Mouse (Mus musculus) left cerebral cortex, adult 8-10 months (tissue): Measurements from ENCODE around the gene Rbfox3. TPM values are rescaled to one million over a fixed set of nuclear protein-coding genes. Genes with fewer than 3 reads are reported as not detected.

Experiments
- DNase-seq, 2 experiments: peaks; one replicate each; pipeline ENCODE4 v3.0.0; 2022; ENCODE audit warnings: low spot score in 2 of 2
- total RNA-seq, 4 experiments: library from RNA; stranded (reverse); gene quantifications; 2 replicates each; pipeline ENCODE4 v1.2.4; 2022

Gene Rbfox3
- total RNA-seq, 4 experiments from 2014 or later: 295 to 336 (median 323) TPM

DNA sequence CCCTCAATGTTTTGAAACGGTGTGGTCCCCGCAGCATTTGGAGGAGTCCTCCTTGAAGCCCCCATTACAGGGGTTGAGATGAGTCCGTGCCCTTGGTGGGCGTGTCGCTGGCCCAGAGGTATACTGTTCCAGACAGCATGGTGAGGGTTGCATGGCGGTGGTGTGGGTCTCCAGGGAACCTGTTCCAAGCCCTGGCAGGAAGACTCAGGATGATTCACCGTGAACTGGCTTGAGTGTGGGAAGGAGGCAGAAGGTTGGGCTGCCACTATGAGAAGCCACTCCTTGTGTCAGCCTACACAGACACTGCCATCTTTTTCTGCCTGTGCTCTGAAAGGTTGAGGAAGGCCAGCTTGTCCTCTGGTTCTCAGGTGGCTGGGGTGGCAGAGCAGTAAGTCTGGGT is 393.5 kb downstream of the Rbfox3 start:
- DNase-seq: no peak

DNA sequence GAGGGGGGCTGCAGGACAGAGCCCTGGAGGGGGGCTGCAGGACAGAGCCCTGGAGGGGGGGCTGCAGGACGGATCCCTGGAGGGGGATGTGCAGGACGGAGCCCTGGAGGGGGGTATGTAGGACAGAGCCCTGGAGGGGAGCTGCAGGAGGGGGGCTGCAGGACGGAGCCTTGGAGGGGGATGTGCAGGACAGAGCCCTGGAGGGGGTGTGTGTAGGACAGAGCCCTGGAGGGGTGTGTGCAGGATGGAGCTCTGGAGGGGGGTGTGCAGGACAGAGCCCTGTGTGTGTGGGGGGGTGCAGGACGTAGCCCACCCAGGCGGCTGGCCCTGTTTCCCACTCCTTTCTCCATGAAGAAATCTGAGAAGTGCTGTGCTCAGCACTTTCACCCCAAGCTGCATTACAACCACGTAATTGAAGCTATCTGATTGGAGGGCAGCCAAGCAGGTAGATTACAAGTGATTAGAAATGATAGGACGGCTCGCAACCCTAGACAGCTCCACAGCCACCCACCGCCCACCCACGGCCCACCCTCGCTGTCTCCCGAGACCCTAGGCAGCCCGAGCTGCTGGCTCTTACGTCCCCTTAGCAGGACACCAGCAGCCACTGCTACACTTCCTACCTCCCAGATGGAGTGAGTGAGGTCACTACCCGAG is 399.0 kb downstream of the Rbfox3 start:
- no peak for DNase-seq

DNA sequence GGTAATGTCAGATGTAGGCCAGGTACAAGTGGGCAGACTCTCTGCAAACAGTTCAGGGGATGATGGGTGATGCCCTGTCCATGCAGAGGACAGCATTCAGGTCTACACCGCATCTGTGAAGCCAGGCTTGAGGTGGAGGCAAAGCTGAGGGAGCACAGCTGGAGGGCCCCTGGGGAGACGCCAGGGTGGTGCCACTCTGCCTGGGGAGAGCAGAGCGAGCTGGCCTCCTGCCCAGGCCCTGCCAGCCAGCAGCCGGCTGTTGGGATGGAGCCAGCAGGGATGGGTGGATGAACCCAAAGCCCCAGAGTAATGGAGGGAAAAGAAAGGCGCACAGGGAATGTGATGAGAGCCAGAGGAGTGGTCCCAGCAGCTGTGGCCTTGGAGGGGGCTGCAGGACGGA is 399.5 kb downstream of the Rbfox3 start:
- DNase-seq: peak in 1 of 2 experiments; percentile 54

DNA sequence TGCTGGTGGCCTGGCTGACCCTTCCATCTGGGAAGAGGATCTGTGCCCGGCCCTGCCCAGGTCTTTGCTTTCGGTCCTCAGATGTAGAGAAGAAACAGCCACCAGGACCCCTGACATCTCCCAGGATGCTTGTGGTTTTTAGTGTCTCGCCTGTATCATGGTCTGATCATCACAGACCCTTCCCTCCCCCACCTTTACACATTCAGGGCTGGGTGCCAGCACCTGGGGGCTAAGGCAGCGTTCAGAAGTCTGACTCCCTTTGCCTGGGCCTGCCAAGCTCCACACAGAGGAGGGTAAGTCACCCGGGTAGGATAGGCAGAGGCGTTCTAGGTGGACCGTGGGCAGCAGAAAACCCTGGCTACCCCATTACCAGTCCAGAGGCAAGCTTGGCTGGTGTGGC is 403.1 kb downstream of the Rbfox3 start:
- no peak for DNase-seq

DNA sequence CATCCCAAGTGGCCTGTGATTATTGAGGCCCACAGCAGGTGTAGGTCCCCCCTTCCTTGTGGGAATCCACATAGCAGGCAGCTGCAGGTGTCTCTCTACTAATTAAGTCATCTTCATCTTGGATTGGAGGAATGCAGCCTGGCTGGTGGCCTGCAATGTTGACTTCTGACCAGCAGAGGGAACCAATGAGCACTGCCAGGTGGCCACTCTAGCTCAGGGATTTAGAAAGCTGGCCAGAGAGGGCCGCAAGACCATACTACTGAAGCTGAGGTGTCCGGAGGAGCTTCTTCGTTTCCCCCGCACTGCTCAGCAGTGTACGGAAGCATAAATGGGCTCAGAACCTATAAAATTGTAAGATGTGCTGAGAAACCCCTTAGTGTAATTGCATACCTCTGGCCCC is 403.5 kb downstream of the Rbfox3 start:
- peak; percentile 61 to 74 for DNase-seq

DNA sequence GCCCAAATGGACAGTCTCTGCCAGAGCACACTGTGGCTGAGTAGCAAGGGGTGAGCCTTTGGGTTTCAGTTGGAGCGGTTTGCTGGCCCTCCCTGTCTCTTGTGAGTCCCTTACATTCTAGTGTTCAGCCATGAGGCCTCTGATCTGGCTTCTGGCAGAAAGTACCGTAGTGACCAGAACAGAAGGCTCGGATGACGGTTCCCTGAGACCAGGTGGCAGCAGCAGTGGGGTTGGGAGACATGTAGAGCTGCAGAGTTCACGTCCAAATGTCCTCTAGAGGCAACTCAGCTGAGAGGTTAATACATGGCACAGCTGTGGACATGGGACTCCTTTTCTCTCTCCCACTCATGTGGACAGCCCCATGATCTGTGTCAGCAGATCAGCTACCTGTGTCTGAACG is 404.3 kb downstream of the Rbfox3 start:
- DNase-seq: no peak

DNA sequence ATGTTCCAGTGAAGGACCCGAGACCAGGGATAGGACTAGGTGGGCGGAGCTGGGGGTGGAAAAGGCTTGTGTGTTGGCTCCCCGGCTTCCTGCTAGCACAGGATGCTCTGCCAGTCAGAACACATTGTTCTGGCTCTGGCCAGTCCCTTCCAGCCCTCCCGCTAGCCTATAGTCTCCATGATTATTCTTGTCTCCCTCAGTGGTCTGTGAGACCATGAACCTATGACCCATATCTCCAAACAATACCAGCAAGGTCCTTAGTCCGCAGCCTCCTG is 407.3 kb downstream of the Rbfox3 start:
- no peak for DNase-seq

DNA sequence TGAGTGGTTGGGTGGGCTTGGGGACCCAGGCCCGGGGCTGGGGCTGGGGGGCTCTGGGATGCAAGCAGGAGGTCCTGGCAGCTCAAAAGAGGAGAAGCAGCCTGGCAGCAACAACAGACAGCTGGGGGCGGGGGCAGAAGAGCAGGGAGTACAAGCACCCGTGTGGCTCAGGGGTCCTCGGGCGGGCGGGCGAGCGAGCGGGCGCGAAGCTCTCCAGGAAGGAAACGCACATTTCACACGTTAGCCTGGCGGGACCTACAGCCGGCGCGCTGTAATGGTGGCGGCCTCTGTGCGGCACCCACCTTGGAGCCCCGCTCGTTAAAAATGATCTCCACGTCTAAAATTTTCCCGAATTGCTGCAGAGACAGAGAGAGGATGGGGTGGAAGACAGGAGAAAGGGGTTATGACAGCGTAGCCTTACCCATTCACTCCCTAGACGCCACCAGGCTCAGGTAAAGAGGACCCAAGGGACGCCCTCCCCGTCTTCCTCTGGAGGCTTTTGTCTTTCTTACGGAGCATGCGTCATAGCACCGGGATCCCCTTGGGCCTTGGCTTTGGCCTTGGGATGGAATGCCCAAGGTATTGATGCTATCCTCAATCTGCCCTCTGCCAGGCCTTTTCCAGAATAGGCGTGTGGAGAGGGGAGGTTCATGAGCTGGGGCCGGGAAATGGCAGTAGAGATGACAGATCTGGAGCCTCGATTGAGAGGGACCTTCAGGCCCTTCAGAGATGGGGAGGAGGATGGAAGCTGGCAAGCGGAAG is 407.8 kb downstream of the Rbfox3 start:
- no peak for DNase-seq

DNA sequence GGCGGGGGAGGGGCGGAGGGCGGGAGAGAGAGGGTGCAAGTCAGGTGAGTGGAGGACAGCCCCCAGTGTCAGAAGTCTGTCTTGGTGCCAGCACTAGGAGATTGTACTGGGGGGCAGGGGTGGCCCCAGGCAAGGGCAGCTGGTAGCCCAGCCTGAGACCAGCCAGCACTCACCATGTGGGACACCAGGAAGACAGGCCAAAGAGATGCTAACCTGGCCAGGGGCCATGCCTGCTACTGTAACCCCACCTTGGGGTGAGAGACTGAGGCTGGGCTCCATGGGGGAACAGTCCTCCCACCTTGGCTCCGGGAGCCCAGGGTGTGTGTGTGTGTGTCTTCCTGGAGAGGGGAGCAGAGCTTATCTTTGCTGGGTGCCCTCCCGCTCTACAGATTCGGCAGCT is 408.4 kb downstream of the Rbfox3 start:
- DNase-seq: no peak

DNA sequence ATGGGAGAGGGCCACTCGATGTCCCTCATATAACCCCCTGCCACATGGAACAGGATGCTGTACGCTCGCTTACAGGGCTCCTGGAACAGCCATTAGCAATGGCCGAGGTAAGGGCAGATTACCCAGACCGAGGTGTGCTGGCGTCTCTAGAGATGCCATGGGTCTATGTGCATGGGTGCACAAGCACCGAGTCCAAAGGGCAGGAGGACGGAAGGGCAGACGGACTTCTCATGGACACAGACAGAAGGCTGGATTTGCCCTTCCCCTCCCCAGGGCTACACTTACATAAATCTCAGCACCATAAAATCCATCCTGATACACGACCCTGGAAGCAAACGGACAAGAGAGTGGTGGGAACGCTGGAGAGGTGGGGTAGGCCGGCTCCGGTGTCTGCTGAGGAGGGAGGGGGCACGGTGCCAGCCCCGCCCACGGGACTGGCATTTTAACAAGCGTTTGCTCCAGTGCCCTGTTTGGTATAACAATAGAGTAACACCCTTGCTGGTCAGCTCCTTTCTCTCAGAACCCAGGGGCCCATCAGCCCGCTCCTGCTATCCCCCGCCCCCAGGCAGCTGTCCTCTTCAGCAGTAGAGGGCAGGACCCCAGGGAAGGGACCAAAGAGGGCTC is 415.2 kb downstream of the Rbfox3 start:
- DNase-seq: no peak

DNA sequence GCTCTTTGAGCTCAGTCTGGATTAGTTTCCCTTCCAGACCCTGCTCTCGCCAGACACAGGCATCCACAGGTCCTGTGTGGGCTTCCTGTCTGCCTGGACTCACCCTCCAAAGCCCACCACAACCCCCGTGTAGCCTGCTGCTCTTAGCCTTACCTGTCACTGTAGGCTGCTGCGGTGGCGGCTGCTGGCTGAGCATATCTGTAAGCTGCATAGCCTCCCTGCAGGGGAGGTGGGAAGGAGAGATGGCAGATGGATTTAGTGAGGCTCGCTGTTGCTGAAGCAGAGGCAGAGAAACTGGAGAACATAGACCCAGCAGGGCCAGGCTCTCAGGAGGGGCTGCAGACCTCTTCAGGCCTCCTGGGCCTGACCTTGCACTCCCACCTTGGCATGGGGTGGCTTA is 416.3 kb downstream of the Rbfox3 start:
- DNase-seq: peak in 1 of 2 experiments; percentile 68

DNA sequence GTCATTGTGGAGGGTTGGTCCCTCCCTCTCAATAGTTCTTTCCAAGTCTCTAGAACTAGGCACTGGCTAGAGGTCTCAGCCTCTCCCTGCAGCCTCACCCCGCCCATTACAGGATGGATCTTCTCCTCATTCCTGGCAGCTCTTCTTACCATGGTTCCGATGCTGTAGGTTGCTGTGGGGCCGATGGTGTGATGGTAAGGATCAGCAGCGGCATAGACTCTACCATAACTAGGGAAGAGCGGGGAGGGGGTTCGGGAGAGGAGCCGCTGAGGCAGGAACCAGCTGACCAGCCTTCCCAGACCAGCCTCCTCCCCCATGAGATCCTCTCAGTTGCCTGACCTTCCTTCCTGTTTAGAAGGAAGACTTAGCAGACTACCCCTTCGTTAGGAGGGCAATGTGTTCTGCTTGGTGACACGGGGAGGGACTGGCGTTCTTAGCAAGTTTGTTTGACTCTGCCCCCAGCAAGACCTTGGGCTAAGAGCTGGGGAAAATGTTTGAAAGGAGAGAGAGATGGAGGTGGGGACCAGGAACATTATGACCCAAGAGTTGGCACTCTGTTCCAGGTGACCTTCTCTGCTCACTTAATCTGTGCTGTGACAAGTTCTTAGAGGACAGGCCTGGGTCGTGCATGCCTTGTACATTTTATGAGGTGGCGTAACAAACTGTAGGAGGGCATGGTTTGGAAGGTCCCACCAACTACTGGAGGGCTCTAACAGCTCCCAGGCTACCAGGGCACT is 417.2 kb downstream of the Rbfox3 start:
- no peak for DNase-seq

DNA sequence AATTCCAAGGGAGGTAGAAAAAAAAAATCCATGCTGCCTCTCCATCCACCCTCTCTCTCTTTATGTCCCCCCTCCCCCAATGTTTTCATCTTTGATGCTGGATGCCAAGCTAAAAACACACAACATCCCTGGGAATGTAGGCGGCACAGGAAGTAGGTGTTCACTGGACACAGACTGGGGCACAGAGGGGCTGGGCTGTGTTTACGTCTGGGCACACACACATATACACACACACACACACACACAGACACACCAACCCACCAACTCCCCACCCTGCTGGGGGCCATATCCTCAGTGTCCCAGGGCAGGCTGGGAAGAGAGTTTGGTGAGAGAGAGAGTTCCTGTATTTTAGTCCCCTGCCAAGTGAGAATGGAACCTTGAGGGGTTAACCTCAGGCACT is 417.9 kb downstream of the Rbfox3 start:
- DNase-seq: no peak

DNA sequence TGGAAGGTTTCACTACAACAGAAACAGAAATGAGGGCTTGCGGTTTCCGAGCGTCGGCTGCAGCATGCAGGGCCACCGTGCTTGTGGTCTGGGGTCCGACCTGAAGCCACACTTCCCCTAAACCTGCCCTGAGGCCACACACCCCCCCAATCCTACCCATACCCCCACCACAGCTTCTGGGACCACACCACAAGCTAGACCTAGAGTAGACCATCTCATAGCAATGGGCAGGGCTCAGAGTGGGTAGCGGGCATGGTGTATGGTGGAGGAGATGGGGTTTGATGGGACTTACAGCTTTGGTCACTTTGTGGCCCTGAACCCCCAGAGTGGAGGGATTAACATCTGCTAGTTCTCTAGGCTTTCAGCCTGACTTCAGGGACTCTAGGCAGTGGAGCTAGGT is 420.2 kb downstream of the Rbfox3 start:
- no peak for DNase-seq

DNA sequence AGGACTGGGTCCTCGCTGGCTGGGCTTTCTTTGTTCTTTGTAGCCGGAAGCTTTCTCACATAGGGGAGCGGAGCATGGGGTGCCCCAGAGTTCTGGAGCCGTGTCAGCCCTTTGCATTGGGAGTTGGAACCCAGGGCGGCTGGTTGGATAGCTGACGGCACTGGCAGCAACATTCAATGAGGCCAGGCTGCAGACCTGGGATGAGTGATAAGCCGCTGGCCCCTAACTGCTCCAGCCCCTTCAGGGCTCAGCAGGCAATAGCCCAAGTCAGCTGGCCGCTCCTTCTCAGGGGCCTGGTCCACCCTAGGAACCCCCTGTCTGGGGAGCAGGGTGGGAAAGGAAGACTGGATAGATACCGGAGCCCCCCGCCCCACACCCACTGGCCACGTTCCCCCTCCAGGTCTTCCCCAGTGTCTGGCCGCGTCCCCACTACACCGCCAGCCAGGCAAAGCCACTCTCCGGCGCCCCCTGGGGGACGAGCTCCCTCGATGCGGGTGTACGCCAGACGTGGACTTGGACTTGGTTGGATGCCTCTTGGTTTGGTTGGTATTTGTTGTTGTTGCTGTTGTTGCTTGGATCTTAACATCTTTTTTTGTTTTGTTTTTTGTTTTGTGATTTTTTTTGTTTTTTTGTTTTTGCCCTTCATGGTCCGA is 420.7 kb downstream of the Rbfox3 start:
- DNase-seq: no peak

DNA sequence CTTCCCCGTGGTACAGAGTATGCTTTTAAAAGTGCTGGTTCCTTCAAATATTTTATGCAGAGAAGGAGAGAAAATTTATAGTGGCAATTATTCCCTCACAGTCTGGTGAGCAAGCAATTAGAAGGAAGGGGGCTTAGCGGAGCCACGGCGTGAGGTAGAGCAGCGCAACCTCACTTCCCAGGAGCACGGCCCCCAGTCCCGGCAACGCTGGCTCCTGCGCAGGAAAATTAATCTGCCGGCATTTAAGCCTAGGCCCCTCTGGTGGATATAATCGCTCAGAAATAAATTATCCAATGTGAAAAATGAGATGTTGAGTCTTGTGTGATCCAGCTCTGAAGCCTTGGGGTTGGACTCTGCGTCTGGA is 422.5 kb downstream of the Rbfox3 start:
- DNase-seq: no peak

DNA sequence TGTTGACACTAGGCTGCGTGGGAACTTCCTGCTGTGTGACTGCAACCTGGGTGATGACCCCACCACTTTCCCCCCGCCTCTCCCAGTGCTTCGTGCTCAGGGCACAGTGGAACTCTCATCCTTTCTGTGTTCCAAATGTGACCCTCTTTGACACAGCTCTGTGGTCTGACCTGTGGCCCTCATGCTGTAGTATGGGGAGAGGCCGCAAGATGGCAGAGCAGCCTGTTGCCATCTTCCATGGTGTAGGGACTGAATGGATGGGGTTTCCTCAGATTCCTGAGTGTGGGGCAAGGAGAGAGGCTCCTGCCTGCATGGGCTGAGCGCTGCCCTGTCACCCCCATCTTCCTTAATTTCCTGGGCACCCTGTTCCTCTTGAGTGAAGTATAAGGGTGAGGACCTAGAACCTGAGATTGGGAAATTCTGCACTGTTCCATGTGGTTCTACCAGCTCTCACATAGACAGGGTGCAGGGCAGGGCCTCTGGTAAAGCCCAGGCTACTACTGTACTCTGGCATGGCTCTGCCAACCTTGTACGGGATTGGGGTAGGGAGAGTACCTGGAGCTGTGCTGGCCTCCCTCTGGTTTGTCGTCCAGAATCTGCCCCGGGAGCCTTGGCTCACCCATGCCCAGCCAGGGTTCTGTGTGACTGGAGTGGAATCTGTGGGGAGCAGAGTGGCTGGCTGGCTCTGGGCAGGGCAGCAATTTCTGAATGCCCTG is 423.0 kb downstream of the Rbfox3 start:
- no peak for DNase-seq

DNA sequence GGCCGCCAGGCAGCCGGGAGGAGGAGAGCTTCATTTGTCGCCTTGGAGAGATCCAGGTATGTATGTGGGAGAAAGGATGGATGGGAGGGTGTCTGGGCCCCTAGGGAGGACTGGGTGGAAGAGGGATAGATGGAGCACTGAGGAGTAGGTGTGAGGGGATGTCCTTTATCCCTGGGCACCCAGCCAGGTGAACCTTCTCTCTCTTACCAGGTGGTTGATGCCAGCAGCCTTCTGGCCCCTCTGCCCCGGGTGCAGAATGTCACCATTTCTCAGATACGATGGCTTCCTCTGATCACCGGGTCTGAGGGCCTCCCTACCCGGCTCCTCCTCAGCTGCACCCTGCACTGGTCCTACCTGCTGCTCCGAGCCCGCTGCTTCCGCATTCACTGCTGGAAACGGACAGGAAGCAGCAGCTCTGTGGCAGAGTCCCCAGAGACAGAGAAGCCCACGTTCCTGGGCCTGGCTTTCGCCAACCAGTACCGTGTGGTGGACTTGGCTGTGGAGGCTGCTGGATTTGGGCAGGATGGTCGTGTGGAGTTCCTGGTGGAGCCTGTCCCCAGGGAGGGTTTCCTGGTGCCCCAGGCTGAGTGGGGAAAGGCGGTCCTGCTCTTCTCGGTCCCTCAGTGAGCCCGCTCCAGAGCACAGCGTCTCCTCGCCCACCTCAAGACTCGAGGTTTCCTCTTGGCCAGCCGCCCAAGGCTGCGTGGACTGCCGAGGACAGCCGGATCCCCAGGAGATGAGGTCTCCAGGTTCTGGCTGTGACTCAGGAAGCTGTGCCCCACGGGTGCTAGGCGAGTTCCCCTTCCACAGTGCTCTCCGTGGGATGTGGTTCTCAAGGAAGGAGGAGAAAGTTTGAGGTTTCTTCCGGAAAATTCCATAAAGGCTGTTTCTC is 424.3 kb downstream of the Rbfox3 start:
- DNase-seq: no peak

DNA sequence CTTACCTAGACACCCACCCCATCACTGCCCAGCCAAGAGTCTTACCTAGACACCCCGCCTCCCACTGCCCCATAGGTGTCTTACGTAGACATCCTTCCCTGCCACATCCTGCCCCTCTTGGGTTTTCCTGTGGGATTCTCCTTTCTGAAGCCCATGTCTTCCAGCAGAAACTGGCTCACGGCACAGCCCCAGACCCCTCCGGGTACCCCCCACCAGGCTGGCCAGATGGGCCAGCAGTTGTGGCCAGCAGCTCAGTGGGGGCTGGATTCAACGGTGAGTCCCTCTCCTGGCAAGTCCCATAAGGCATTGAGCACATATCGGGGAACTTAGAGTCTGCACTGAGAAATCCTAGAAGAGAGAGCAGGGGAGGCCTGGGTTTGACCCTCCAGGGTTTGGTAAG is 425.1 kb downstream of the Rbfox3 start:
- DNase-seq: no peak

DNA sequence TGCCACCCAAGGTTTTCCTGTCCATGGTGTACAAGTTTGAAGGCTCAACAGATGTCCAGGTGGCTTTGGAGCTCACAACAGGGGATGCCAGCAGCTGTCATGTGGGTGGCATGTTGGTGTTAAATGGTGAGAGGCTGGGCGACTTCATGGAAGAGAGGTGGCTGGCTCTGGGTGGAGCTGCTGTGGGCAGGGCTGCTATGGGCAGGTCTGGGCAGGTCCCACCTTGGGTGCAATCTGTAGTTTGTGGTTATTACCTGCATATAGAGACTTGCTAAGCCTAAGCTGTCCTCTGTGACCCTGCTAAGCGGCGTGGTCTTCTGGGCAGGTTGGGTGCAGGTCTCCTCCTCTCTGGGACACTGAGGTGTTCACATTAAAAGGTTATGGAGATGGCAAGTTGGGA is 425.6 kb downstream of the Rbfox3 start:
- DNase-seq: no peak
